Mouse (Mus musculus): Measurements from ENCODE around the gene Marveld1. TPM values are rescaled to one million over a fixed set of nuclear protein-coding genes. Genes with fewer than 3 reads are reported as not detected.

Gene Marveld1
- total RNA-seq (2021): 1 to 10 TPM; 9.2 TPM
- long read RNA-seq, experiment 1, partial matches to known transcripts: 0 of 2 reads
- long read RNA-seq, experiment 1, other reads (novel, unspliced or antisense): 0 of 2 reads
- long read RNA-seq, experiment 2, partial matches to known transcripts: 0 of 4 reads
- long read RNA-seq, experiment 2, other reads (novel, unspliced or antisense): 0 of 4 reads

GRCm38 (mm10) chr19:42147170-42147768 lies at the start of gene Marveld1:
Marveld1 (plus strand) TSS chr19:42147400.
- DNase-seq (ENCODE audit: low spot score in 2 of 2): peak in 1 of 2 experiments; percentile 42

DNA sequence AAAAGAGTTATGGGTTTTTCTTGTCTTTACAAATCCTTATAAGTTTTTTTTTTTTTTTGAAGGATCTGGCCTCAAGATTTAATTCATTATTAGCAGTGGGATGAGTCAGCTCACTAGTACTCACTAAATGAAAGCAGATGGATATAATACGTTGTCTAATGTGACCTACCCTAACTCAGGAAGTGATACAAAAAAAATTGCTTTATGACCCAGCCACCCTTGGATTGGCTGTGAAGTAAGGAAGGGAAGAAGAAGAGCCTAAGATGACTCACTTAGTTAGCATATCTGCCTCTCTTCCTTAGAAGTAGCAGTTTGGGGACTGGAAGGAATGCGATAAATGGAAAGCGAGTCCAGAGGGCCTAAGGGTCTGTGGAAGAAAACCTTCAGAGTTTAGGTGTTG lies 47.8 kb upstream of the Marveld1 start:
- no peak for DNase-seq (ENCODE audit: low spot score in 2 of 2)

DNA sequence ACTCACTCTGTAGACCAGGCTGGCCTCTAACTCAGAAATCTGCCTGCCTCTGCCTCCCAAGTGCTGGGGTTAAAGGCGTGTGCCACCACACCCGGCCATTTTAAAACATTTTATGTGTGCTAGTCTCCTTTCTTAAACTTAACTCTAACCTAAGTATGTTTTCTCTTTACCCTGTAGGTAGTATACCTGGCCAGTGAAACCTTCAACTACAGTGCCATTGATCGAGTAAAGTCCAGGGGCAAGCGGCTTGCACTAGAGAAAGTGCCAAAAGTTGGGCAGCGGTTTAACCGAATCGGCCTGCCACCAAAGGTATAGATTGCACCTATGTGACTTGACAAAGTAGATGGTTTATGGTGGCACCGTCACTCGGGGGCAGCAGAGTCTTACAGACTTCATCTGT lies 42.5 kb upstream of the Marveld1 start:
- DNase-seq (ENCODE audit: low spot score in 2 of 2): no peak

GRCm38 (mm10) chr19:42115783-42116335 lies 31.3 kb upstream of the Marveld1 start:
- no peak for DNase-seq (ENCODE audit: low spot score in 2 of 2)

GRCm38 (mm10) chr19:42118142-42118541 lies 29.1 kb upstream of the Marveld1 start:
- no peak for DNase-seq (ENCODE audit: low spot score in 2 of 2)

- no peak for DNase-seq (ENCODE audit: low spot score in 2 of 2)
These were observed 28.6 kb upstream of the Marveld1 start for GRCm38 (mm10) chr19:42118596-42118995.

- DNase-seq (ENCODE audit: low spot score in 2 of 2): no peak
These were observed 26.7 kb upstream of the Marveld1 start for GRCm38 (mm10) chr19:42120451-42120850.

GRCm38 (mm10) chr19:42124684-42125083 lies 22.5 kb upstream of the Marveld1 start:
- no peak for DNase-seq (ENCODE audit: low spot score in 2 of 2)

GRCm38 (mm10) chr19:42125501-42126218 lies 21.5 kb upstream of the Marveld1 start:
- DNase-seq (ENCODE audit: low spot score in 2 of 2): no peak

GRCm38 (mm10) chr19:42126219-42126605 lies 21.0 kb upstream of the Marveld1 start:
- DNase-seq (ENCODE audit: low spot score in 2 of 2): no peak

DNA sequence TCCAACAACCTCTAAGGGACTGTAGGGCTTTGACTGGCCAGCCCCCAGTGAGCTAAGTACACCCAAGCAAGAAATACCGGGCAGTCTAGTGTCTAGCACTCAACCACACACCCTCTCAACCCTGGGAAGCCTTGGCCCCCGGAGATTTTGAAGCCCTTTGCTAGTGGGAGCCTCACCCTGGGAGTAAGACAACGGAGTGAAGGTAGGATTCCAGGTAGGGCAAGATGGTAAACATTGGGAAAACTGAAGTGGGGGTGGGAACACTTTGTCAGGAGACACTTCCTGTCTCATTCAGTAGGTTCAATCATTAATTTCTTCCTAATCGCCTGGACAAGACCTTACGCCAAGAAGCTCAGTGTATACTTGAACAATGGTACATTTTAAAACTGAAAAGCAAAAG lies 20.2 kb upstream of the Marveld1 start:
- DNase-seq (ENCODE audit: low spot score in 2 of 2): no peak

DNA sequence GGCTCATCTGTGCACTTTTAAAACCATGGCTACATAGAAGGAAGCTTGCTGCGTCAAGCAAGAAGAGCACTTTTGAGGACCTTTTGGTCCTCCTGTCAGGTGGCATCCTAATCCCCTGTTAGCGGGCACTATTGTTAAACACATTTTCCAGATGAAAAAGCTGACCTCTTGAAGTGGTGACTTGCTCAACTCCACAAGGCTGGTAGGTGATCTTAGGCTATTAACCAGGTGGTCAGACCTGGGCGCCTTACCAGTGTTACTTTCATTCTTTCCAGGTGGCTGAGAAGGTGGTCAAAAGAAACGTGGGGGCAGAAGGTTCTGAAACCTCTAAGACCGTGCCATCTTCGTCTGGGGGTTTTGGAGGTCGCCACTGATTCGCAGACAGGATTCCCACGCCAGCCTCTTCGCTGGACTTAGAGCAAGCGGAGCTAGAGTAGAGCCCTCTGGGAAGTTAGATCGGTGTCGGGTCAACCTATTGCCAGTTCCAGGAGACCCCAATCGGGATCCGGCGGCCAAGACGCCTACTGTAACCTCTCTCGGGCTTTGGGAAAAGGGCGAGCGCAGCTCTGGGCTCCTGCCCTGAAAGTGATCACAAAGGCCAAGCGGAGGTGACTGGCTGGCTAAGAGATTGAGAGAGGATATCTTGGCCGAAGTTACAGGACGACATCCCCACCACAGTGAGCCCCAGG lies 19.0 kb upstream of the Marveld1 start:
- no peak for DNase-seq (ENCODE audit: low spot score in 2 of 2)

DNA sequence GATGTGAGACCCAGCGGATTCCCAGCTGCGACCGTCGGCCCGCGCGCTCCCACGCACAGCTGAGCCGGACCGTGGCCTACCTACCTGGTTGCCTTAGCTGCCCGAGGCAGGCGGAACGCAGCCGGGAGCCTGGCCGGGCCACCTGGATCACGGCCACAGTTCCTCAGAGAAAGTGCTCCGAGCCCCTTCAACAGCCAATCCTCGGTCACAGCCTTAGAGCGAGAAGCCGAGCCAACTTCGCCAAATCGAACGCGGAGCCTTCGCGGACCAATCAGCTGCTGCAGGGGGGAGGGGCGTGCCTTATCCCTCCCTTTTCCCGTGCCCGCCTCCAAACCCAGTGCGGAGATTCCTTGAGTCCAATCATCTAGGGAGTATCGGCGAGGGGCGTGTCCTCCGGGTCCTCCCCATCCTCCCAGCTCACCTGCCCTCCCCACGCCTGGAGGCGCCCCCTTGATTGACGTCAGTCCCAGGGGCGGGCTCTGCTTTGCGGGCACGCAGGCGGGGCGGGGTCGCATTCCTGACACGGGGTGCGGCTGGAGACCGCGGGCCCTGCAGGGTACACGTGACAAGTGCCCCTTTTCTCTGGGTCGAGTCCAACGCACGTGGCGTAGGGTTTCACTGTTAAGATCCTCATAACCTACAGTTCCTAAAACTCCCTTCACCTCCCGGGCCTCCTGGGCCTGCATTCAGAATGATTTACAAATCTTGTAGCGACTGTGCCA lies 18.3 kb upstream of the Marveld1 start, which contains the start of gene Avpi1:
Gene Avpi1, minus strand, starts transcription at position 273 of the 722 bp plus-strand sequence.
- DNase-seq (ENCODE audit: low spot score in 2 of 2): peak; percentile 95 to 98

- no peak for DNase-seq (ENCODE audit: low spot score in 2 of 2)
These were observed 17.5 kb upstream of the Marveld1 start for GRCm38 (mm10) chr19:42129509-42130293.

- DNase-seq (ENCODE audit: low spot score in 2 of 2): no peak
These were observed 16.9 kb upstream of the Marveld1 start for GRCm38 (mm10) chr19:42130294-42130606.

DNA sequence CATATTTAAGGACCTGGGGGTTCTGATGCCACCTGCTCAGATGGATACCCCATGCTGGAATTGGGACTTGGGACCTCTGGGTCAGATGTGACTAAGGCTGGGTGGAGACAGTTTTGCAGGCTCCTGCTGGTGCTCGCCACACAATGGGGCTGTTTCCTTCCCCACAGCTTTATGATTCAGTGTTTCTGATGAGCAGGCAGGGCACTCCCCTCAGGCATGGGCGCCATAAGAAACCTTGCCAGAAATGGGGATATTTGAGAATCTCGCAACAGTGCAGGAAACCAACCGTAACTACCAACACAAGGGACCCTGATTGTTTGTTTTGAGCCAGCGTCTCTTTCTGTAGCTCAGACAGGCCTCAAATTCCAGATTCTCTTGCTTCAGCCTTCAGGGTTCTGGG lies 16.1 kb upstream of the Marveld1 start:
- DNase-seq (ENCODE audit: low spot score in 2 of 2): no peak

DNA sequence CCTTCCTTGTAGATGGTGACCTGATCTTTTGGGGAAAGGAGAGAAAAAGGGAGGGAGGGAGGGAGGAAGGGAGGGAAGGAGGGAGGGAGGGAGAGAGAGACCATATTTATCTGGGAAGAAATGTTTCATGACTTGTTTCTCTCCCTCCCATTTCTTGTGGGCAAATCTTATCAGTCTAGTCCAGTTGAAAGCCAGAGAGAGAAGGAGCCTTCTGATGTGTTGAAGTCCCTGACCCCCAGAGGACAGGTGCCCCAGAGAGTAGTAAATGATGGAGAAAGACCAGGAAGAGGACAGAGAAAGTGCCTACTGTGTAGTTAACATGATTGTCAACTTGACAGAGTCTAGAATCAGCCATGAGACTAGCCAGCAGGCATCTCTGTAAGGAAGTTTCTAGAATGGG lies 12.1 kb upstream of the Marveld1 start:
- no peak for DNase-seq (ENCODE audit: low spot score in 2 of 2)

DNA sequence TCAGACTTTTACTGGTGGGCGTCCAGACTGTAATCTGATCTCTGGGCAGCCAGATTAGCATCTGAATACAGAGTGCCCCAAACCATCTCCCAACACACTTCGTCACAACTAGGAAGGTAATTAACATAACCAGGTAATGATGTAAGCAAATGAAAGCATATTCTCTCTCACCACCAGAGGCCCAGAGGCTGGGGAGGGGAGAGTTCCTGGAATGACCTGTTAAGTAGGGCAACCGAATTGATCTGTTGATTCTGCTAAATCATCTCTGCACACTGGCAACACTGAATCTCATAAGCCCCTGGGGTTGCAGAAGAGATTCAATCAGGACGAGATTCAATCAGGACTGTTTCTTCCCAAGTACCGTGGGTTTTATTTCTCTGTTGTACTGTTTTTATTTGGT lies 11.1 kb upstream of the Marveld1 start:
- DNase-seq (ENCODE audit: low spot score in 2 of 2): no peak

DNA sequence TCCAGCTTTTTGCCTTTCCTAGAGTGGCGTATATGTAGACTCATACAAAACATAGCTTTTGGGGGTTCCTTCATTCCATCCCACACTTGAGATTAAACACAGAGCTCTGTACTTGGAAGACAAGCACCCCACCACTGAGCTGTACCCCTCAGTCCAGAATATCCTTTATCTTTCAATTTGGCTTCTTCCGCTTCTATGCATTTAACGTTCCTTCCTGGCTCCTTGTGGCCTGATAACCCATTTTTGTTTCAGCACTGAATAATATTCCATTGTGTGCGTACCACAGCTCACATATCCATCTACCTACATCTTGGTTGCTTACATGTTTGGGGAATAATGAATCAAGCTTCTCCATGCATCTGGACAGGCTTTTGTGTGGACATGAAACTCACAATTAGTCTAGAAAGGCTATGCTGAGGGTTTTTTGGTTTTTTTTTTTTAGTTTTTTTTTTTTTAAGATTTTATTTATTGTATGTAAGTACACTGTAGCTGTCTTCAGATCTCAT lies 10.0 kb upstream of the Marveld1 start:
- no peak for DNase-seq (ENCODE audit: low spot score in 2 of 2)

Measured in layer of hippocampus, postnatal 14 days (tissue).